14 mouse cellular contexts compared by ENCODE assay signal in genomic region chr7:63930132-63930531, GRCm38 (mm10). TPM values are rescaled to one million over a fixed set of nuclear protein-coding genes. Genes with fewer than 3 reads are reported as not detected.
A peak's percentile ranks its signal among the peaks of the same experiment; 100 is the strongest.
DNase-seq lines count a peak whose midpoint lies in the region; ATAC-seq and TF ChIP-seq lines count a peak whose summit lies in the region.
"Had no signal": no experiment of that assay in that cellular context is flagged by ENCODE, and none has a peak within 500 bp of the region (broad histone marks: within the 10 kb centered on the region; RNA-seq: fewer than 3 reads in every experiment).

No protein-coding gene starts in this region.

- no peak overlapping the region for H3K4me3 ChIP-seq in heart, adult 2 months
- H3K4me3 ChIP-seq in bone marrow macrophage, adult 2 months (ENCODE audit: insufficient read depth, low read length) = no peak overlapping the region
- no peak overlapping the region for H3K4me3 ChIP-seq in limb, embryonic 10.5 days
- no peak overlapping the region for H3K4me3 ChIP-seq in intestine, postnatal 0 days (ENCODE audit: low read depth, low read length)

- H3K27ac ChIP-seq in heart, adult 2 months = peak overlapping the region; percentile 85
- H3K27ac ChIP-seq in bone marrow macrophage, adult 2 months (ENCODE audit: insufficient read depth, low read depth, low read length) = peak overlapping the region; percentile 21; the same call in 1 of the 2 replicates
- H3K27ac ChIP-seq in limb, embryonic 10.5 days = no peak overlapping the region
- no peak overlapping the region for H3K27ac ChIP-seq in intestine, postnatal 0 days (ENCODE audit: low read depth, low read length)

- no peak for TF ChIP-seq POLR2A in heart, adult 2 months (IDR thresholded peaks at IDR 0.05; ENCODE audit: insufficient read depth, low read depth, low read length)
- TF ChIP-seq POLR2A in bone marrow macrophage, adult 2 months (IDR thresholded peaks at IDR 0.05; ENCODE audit: borderline replicate concordance, low read depth, low read length) = no peak

- ATAC-seq in monocyte, adult 5-6 weeks (replicated peaks; ENCODE audit: insufficient number of reproducible peaks, low FRiP score, low TSS enrichment, poor library complexity, severe bottlenecking) = peak; percentile 68
- no peak for ATAC-seq in intestine, postnatal 0 days

- DNase-seq in heart, adult 2 months = no peak
- DNase-seq in heart, postnatal 36 days = no peak
- peak; percentile 60 to 69 for DNase-seq in B cell, adult 2 months
- no peak for DNase-seq in limb, embryonic 10.5 days (ENCODE audit: low spot score)
- no peak for DNase-seq in layer of hippocampus, adult 8-10 months (ENCODE audit: low spot score in 2 of 2)
- DNase-seq: right cerebral cortex, postnatal 14 days had no signal

- TF ChIP-seq EP300 in heart, adult 2 months (IDR thresholded peaks at IDR 0.05; ENCODE audit: insufficient read depth, low read depth, low read length) = no peak

- no peaks in the 10 kb centered on the region for H3K27me3 ChIP-seq in heart, adult 2 months (ENCODE audit: control insufficient read depth, insufficient read depth, low read length)
- no peaks in the 10 kb centered on the region for H3K27me3 ChIP-seq in limb, embryonic 10.5 days (ENCODE audit: low read depth, poor library complexity, severe bottlenecking)
- H3K27me3 ChIP-seq in intestine, postnatal 0 days (replicated peaks; ENCODE audit: control insufficient read depth, insufficient read depth, low read length) = no peaks in the 10 kb centered on the region
- H3K27me3 ChIP-seq: megakaryocyte, embryonic 14.5 days had no signal

- no peak overlapping the region for H3K4me2 ChIP-seq in intestine, postnatal 0 days (replicated peaks; ENCODE audit: low read depth)

- intact Hi-C loops in heart, adult 2 months (cut with DNase I) = loop anchor here (10.0 kb wide), 1 partner anchor 225 kb away; the partner anchor contains the start of gene Trpm1
- intact Hi-C loops in heart, postnatal 36 days (cut with DNase I) = no loop called here

- peaks cover 24% of the 10 kb centered on the region for H3K36me3 ChIP-seq in heart, adult 2 months (ENCODE audit: control insufficient read depth, insufficient read depth, low read length)
- H3K36me3 ChIP-seq in limb, embryonic 10.5 days = no peaks in the 10 kb centered on the region
- no peaks in the 10 kb centered on the region for H3K36me3 ChIP-seq in intestine, postnatal 0 days (ENCODE audit: control insufficient read depth, insufficient read depth)

- WGBS in heart, adult 2 months = 83% methylated on average over 3 of the region's 3 CpGs
- 89% methylated on average over 3 of the region's 3 CpGs for WGBS in limb, embryonic 10.5 days
- 89% methylated on average over 3 of the region's 3 CpGs for WGBS in intestine, postnatal 0 days

- TF ChIP-seq CTCF in heart, adult 2 months (IDR thresholded peaks at IDR 0.05) = no peak
- TF ChIP-seq CTCF in bone marrow macrophage, adult 2 months (IDR thresholded peaks at IDR 0.05; ENCODE audit: low read depth, low read length) = no peak
- no peak for TF ChIP-seq CTCF in intestine, postnatal 0 days (IDR thresholded peaks at IDR 0.05; ENCODE audit: low read depth)

- no peak overlapping the region for H3K9ac ChIP-seq in heart, adult 2 months (ENCODE audit: low read depth, low read length)
- H3K9ac ChIP-seq in intestine, postnatal 0 days (ENCODE audit: low read depth, low read length) = no peak overlapping the region

- H3K4me1 ChIP-seq in heart, adult 2 months (ENCODE audit: control insufficient read depth, insufficient read depth, low read length) = peaks cover 45% of the 10 kb centered on the region
- H3K4me1 ChIP-seq in bone marrow macrophage, adult 2 months (ENCODE audit: control insufficient read depth, insufficient read depth, low read length) = peaks cover 60% of the 10 kb centered on the region
- H3K4me1 ChIP-seq in limb, embryonic 10.5 days = peaks cover 23% of the 10 kb centered on the region
- H3K4me1 ChIP-seq in intestine, postnatal 0 days (replicated peaks; ENCODE audit: control insufficient read depth, insufficient read depth, low read length) = peaks cover 12% of the 10 kb centered on the region

- peaks cover 10% of the 10 kb centered on the region for H3K79me2 ChIP-seq in heart, adult 2 months (replicated peaks; ENCODE audit: control insufficient read depth, insufficient read depth, low read length)

- H3K9me3 ChIP-seq in limb, embryonic 10.5 days (replicated peaks) = no peaks in the 10 kb centered on the region
- H3K9me3 ChIP-seq in intestine, postnatal 0 days (ENCODE audit: control insufficient read depth) = no peaks in the 10 kb centered on the region
- H3K9me3 ChIP-seq: megakaryocyte, embryonic 14.5 days had no signal

RNA-seq across cellular contexts. Expression of gene Klf13, which starts 8.6 kb away (rescaled TPM):
- 10 to 100 TPM; 50.0 to 54.6 TPM for total RNA-seq in heart, adult 2 months (2021)
- polyA plus RNA-seq in heart, adult 2 months (2012; rRNA removed) = 21.6 and 24.6 TPM in 2 replicates
- total RNA-seq in heart, postnatal 36 days (2021) = 10 to 100 TPM; 49.2 to 58.7 TPM
- polyA plus RNA-seq in bone marrow macrophage, adult 2 months (2012; ENCODE audit: insufficient read depth, insufficient read length, missing spikeins) = 73.0 and 75.3 TPM in 2 replicates
- 106 to 183 TPM (median 115 TPM) in 3 replicates for total RNA-seq in monocyte, adult 5-6 weeks (2017)
- 17.2 and 17.9 TPM in 2 replicates for polyA plus RNA-seq in limb, embryonic 10.5 days (2016; fragmentation: Nextera tagmentation; extraction: Ambion mirVana)
- 100 to 1,000 TPM; 169 to 188 (median 176) TPM for total RNA-seq in layer of hippocampus, adult 8-10 months (2022)
- 19.3 and 24.5 TPM in 2 replicates for polyA plus RNA-seq in intestine, postnatal 0 days (2015; fragmentation: Nextera tagmentation; extraction: Ambion mirVana)

RNA-seq across cellular contexts. Expression of gene E030018B13Rik, which starts 13.5 kb away (rescaled TPM):
- not detected for total RNA-seq in heart, adult 2 months (2021)
- not detected in 2 replicates for polyA plus RNA-seq in heart, adult 2 months (2012; rRNA removed)
- total RNA-seq in heart, postnatal 36 days (2021) = not detected
- polyA plus RNA-seq in bone marrow macrophage, adult 2 months (2012; ENCODE audit: insufficient read depth, insufficient read length, missing spikeins) = not detected in 2 replicates
- 0.58 TPM in 1 of 3 replicates, not detected in the others for total RNA-seq in monocyte, adult 5-6 weeks (2017)
- polyA plus RNA-seq in limb, embryonic 10.5 days (2016; fragmentation: Nextera tagmentation; extraction: Ambion mirVana) = not detected in 2 replicates
- total RNA-seq in layer of hippocampus, adult 8-10 months (2022) = not detected
- not detected in 2 replicates for polyA plus RNA-seq in intestine, postnatal 0 days (2015; fragmentation: Nextera tagmentation; extraction: Ambion mirVana)
- total RNA-seq: layer of hippocampus, postnatal 10 days had no signal
- polyA plus RNA-seq: cortical plate, adult 2 months; limb, embryonic 14.5 days; testis, adult 2 months had no signal

Comparison
In these comparisons a context has a peak if more than half of its experiments do, and no peak if none do; other contexts are left out.
1. DNase-seq: peak in B cell, adult 2 months (2 of 2); none in heart, adult 2 months (0 of 2), heart, postnatal 36 days (0 of 2), limb, embryonic 10.5 days (single experiment) and layer of hippocampus, adult 8-10 months (0 of 2).
2. H3K27ac ChIP-seq: peak in heart, adult 2 months (single experiment) and bone marrow macrophage, adult 2 months (single experiment); none in limb, embryonic 10.5 days (single experiment) and intestine, postnatal 0 days (single experiment).